Mouse (Mus musculus) frontal cortex, postnatal 14 days (tissue): ENCODE measurements at regions not wholly inside any gene's neighbourhood (a gene's known extent, or its start where the extent isn't known, plus 50 kb on each side); places are given as distances from the start of the nearest gene placed in this dataset.

Experiments used
- DNase-seq, 2 experiments: peaks; one replicate each; pipeline ENCODE4 v3.0.0; 2022; ENCODE audit warnings: low spot score in 2 of 2

DNA sequence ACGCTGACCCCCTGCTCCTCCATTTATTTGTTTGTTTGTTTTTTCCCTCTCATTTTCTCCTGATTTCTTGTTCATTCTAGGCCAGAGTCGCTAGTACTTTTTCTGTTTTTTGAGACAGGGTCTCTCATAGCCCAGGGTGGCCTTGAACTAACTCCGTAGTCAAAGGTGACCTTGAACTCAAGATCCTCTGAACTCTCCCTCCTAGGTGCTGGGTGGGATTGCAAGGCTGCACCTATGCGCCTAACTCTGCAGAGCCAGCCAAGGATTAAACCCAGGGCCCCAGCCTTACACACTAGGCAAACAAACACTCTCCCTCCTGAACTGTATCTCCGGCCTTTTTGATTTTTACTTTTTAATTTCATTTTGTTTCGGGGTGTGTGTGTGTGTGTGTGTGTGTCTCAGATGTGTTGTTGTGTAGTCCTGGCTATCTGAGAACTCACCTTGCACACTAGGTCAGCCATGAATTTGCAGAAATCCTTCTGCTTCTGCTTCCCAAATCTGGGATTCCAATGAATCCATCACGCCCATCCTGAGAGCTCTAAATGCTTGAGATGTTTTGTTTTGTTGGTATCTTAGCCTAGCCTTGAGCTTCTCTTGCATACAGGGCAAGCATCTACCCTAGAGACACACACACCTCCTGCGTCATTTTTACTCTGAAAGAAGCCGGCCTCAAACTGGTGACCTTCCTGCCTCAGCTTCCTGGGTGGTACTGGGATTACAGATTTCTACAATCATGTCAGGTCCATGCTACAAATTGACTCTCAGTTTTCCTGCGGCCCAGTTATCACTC lies 56.3 kb upstream of the Tbx3 start:
- no peak for DNase-seq

DNA sequence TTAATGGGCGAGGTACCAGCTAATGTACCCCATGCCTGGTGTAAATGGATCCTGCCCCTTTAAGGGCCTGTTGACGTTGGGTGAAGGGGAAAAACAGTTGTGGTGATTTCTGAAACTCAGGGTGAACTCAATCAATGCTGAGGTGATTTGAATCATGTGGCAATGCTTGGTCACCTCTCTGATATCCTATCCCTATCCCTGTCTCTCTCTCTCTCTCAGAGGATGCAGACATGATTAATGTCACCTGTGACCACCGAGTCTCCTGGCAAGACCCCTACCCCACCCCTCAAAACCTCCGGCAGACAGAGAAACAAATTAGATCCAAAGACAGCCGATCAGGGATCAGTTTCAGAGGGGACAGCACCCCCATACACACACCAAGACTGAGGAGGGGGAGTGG lies 54.8 kb upstream of the Tbx3 start:
- DNase-seq: no peak

DNA sequence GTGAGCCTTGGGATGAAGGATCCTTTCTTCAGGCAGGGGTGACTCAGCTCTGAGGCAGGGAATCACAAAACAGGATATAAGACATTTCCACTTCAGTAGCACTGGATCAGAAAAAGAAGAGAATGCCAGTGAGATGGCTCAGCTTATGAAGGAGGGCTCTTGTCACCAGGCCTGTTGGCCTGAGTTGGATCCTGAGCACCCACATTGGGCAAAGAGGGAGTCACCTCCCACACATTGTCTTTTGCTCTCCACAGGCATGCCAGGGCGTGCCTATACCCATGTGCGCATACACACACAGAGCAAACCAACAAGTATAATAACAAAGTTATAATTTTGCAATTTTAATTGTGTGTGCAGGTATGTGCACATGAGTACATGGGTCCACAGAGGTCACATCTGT lies 52.6 kb upstream of the Tbx3 start:
- DNase-seq: no peak

DNA sequence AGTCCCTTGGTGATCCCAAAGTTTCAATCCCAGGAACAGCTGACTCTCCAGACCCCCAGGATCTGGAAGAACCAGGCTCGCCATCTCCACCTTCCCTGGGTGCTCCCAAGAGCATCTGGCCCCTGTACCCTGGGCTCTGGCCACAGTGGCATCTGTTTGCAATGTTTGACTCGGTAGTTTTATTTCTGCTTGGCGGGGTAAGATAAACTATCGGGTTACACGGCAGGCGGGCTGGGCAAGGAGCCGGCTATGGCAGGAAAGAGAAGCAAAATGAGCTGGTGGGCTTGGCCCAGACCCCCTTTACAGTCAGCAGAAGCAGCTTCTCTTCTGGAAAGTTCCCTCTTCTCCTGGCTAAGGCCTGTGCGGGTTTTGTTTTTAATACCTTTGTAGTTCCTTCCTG lies 50.6 kb upstream of the Tbx3 start:
- DNase-seq: no peak
